Mouse (Mus musculus): ENCODE measurements at regions not wholly inside any gene's neighbourhood (a gene's known extent, or its start where the extent isn't known, plus 50 kb on each side); places are given as distances from the start of the nearest gene placed in this dataset.

DNA sequence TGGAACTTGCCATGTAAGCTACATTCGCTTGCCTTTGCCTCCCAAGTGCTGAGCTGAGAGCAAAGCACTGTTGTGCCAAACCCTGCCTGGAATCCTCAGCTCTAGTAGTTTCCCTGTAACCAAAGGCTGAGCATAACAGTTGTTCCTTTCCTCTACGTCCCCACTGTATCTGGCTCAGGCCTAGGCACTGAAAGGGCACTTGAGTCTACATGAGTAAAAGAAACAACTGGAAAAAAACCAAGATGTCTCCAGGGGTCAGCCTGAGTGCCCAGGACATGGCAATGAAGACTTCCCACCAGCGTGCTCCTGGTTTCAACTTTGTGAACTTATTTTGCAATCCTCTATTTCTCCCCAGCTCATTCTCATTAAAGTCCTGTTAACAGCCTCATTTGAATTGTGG lies 150.5 kb upstream of the Bcl6 start:
- no peak for TF ChIP-seq POLR2A (IDR thresholded peaks at IDR 0.05; ENCODE audit: borderline replicate concordance, control insufficient read depth, low read depth, low read length)
- no peak for TF ChIP-seq CTCF (IDR thresholded peaks at IDR 0.05; ENCODE audit: control insufficient read depth, insufficient read depth, low read length)
